Mouse (Mus musculus): ENCODE data around the gene Adamtsl3. TPM values are rescaled to one million over a fixed set of nuclear protein-coding genes. Genes with fewer than 3 reads are reported as not detected.

Adamtsl3 gene
- total RNA-seq, 1 experiment from 2014 or later = 0.10 TPM

DNA sequence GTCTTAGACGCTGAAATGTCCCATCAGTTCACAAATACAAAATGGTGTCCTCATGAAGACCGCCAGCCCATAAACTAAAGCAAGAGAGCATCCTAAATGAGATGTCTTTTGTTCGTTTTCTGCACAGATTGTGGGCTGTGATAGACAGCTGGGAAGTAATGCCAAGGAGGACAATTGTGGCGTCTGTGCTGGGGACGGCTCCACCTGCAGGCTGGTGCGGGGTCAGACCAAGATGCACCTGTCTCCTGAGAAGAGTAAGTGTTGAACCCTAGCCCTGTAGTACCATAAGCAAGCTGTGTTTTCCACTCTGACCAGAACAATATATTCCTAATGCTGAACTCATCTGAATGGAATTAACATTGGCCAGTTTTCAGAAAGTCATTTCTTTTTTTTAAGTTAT, 129.9 kb downstream of the Adamtsl3 start:
- no peak for ATAC-seq (replicated peaks in 1 of 2; ENCODE audit: insufficient read depth in 1 of 2, low FRiP score in 2 of 2, low TSS enrichment in 1 of 2, low read depth in 1 of 2, poor library complexity in 2 of 2, severe bottlenecking in 2 of 2)

- ATAC-seq (replicated peaks in 1 of 2; ENCODE audit: insufficient read depth in 1 of 2, low FRiP score in 2 of 2, low TSS enrichment in 1 of 2, low read depth in 1 of 2, poor library complexity in 2 of 2, severe bottlenecking in 2 of 2) = no peak
Measured at GRCm38 (mm10) chr7:82476441-82477221, 141.1 kb downstream of the Adamtsl3 start.

- ATAC-seq (replicated peaks in 1 of 2; ENCODE audit: insufficient read depth in 1 of 2, low FRiP score in 2 of 2, low TSS enrichment in 1 of 2, low read depth in 1 of 2, poor library complexity in 2 of 2, severe bottlenecking in 2 of 2) = no peak
Measured at GRCm38 (mm10) chr7:82478461-82478860, 143.0 kb downstream of the Adamtsl3 start.

GRCm38 (mm10) chr7:82478861-82479755, 143.6 kb downstream of the Adamtsl3 start:
- no peak for ATAC-seq (replicated peaks in 1 of 2; ENCODE audit: insufficient read depth in 1 of 2, low FRiP score in 2 of 2, low TSS enrichment in 1 of 2, low read depth in 1 of 2, poor library complexity in 2 of 2, severe bottlenecking in 2 of 2)

DNA sequence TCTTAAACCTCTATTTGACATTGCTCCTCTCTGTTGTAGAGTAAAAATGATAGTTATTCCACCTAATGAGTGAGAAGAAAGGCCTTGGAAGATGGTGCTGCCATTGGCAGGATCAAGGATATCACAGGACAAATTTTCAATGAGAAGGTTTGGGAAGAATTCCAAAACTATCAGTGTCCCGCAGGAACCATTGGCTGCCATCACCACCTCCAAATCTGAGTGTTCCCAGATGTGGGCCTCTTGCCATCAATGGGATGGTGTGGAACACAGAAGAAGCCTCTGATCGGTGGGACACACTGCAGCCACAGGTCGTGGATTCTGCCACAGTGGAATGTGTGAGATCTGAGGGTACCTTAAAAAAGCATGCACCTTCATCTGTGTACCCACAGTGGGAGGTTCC, 147.9 kb downstream of the Adamtsl3 start:
- ATAC-seq (replicated peaks in 1 of 2; ENCODE audit: insufficient read depth in 1 of 2, low FRiP score in 2 of 2, low TSS enrichment in 1 of 2, low read depth in 1 of 2, poor library complexity in 2 of 2, severe bottlenecking in 2 of 2) = no peak

- no peak for ATAC-seq (replicated peaks in 1 of 2; ENCODE audit: insufficient read depth in 1 of 2, low FRiP score in 2 of 2, low TSS enrichment in 1 of 2, low read depth in 1 of 2, poor library complexity in 2 of 2, severe bottlenecking in 2 of 2)
Measured at GRCm38 (mm10) chr7:82484834-82485233, 149.3 kb downstream of the Adamtsl3 start.

- no peak for ATAC-seq (replicated peaks in 1 of 2; ENCODE audit: insufficient read depth in 1 of 2, low FRiP score in 2 of 2, low TSS enrichment in 1 of 2, low read depth in 1 of 2, poor library complexity in 2 of 2, severe bottlenecking in 2 of 2)
Measured at GRCm38 (mm10) chr7:82485344-82485954, 150.0 kb downstream of the Adamtsl3 start.

DNA sequence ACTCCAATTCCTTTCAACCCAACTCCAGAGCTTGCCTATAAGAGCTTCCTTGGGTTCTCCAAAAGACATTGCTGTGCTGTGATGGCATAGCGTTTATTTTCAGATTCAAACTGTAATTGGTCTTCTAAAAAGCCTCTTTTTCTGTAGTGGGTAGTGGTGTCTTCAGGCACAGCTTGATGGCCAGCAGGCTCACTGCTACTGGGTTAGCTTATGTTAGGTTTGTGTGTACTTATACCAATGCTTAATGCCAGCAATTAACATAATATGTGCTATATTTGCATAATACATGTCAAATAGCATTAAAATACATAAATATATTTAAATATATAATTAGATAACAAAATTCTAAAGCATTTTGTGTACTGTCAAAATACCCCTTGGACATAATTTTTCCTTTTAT, 155.5 kb downstream of the Adamtsl3 start:
- no peak for ATAC-seq (replicated peaks in 1 of 2; ENCODE audit: insufficient read depth in 1 of 2, low FRiP score in 2 of 2, low TSS enrichment in 1 of 2, low read depth in 1 of 2, poor library complexity in 2 of 2, severe bottlenecking in 2 of 2)

- ATAC-seq (replicated peaks in 1 of 2; ENCODE audit: insufficient read depth in 1 of 2, low FRiP score in 2 of 2, low TSS enrichment in 1 of 2, low read depth in 1 of 2, poor library complexity in 2 of 2, severe bottlenecking in 2 of 2) = no peak
Measured at GRCm38 (mm10) chr7:82492881-82493280, 157.4 kb downstream of the Adamtsl3 start.

GRCm38 (mm10) chr7:82494220-82494619, 158.7 kb downstream of the Adamtsl3 start:
- ATAC-seq (replicated peaks in 1 of 2; ENCODE audit: insufficient read depth in 1 of 2, low FRiP score in 2 of 2, low TSS enrichment in 1 of 2, low read depth in 1 of 2, poor library complexity in 2 of 2, severe bottlenecking in 2 of 2) = no peak

DNA sequence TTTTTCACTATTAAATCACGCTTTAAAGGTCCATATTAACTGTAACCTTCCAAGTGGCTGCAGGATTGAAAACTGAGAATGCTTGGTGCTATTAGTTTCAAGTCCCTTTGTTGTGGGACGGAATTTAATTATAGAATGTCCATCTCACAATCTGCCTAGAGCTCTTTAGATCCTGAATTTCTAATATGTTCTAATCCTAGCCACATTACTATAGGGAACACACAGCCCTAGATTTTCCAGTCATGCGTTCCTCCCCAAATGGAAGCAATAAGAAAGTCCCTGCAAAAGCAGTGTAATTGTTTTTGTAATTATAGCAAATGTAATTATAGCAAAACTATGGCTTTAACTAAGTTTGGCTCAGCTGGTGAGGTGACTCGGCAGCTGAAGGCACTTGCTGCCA, 161.6 kb downstream of the Adamtsl3 start:
- ATAC-seq (replicated peaks in 1 of 2; ENCODE audit: insufficient read depth in 1 of 2, low FRiP score in 2 of 2, low TSS enrichment in 1 of 2, low read depth in 1 of 2, poor library complexity in 2 of 2, severe bottlenecking in 2 of 2) = no peak

GRCm38 (mm10) chr7:82501306-82501705, 165.8 kb downstream of the Adamtsl3 start:
- no peak for ATAC-seq (replicated peaks in 1 of 2; ENCODE audit: insufficient read depth in 1 of 2, low FRiP score in 2 of 2, low TSS enrichment in 1 of 2, low read depth in 1 of 2, poor library complexity in 2 of 2, severe bottlenecking in 2 of 2)

- ATAC-seq (replicated peaks in 1 of 2; ENCODE audit: insufficient read depth in 1 of 2, low FRiP score in 2 of 2, low TSS enrichment in 1 of 2, low read depth in 1 of 2, poor library complexity in 2 of 2, severe bottlenecking in 2 of 2) = no peak
Measured at GRCm38 (mm10) chr7:82502511-82502910, 167.0 kb downstream of the Adamtsl3 start.

- ATAC-seq (replicated peaks in 1 of 2; ENCODE audit: insufficient read depth in 1 of 2, low FRiP score in 2 of 2, low TSS enrichment in 1 of 2, low read depth in 1 of 2, poor library complexity in 2 of 2, severe bottlenecking in 2 of 2) = peak in 1 of 2 experiments; percentile 53; a peak in 2 of 4 replicates
Measured at GRCm38 (mm10) chr7:82504101-82504500, 168.6 kb downstream of the Adamtsl3 start.

GRCm38 (mm10) chr7:82530583-82530982, 195.1 kb downstream of the Adamtsl3 start:
- ATAC-seq (replicated peaks in 1 of 2; ENCODE audit: insufficient read depth in 1 of 2, low FRiP score in 2 of 2, low TSS enrichment in 1 of 2, low read depth in 1 of 2, poor library complexity in 2 of 2, severe bottlenecking in 2 of 2) = no peak

- no peak for ATAC-seq (replicated peaks in 1 of 2; ENCODE audit: insufficient read depth in 1 of 2, low FRiP score in 2 of 2, low TSS enrichment in 1 of 2, low read depth in 1 of 2, poor library complexity in 2 of 2, severe bottlenecking in 2 of 2)
Measured at GRCm38 (mm10) chr7:82531376-82531775, 195.9 kb downstream of the Adamtsl3 start.

DNA sequence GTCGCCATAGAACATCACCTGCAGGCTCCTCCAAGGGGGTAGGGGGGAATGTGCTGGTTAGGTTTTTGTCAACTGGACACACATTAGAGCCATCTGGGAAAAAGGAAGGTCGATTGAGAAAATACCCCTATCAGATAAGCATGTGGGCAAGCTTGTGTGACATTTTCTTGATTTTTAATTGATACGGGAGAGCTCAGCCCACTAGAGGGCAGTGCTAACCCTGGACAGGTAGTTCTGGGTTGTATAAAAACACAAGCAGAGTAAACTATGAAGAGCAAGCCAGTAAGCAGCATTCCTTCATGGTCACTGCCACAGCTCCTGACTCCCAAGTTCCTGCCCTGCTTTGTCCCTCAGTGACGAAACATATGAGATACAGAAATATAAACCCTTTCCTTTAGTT, 197.7 kb downstream of the Adamtsl3 start:
- ATAC-seq (replicated peaks in 1 of 2; ENCODE audit: insufficient read depth in 1 of 2, low FRiP score in 2 of 2, low TSS enrichment in 1 of 2, low read depth in 1 of 2, poor library complexity in 2 of 2, severe bottlenecking in 2 of 2) = no peak

Data from hematopoietic stem cell, adult 5-6 weeks (primary cell).